Mouse (Mus musculus): ENCODE measurements around the gene A730061H03Rik.

A730061H03Rik gene

GRCm38 (mm10) chr14:55580731-55581130, 20.5 kb upstream of the A730061H03Rik start:
- no peak for DNase-seq

- no peak for DNase-seq
Measured at GRCm38 (mm10) chr14:55579511-55580496, 19.6 kb upstream of the A730061H03Rik start.

GRCm38 (mm10) chr14:55578668-55579269, 18.6 kb upstream of the A730061H03Rik start:
- peak in 1 of 2 experiments; percentile 61 for DNase-seq

GRCm38 (mm10) chr14:55577871-55578667, 17.9 kb upstream of the A730061H03Rik start, which contains the start of gene Psme1:
Psme1 (plus strand) TSS chr14:55578123.
- peak; percentile 80 to 81 for DNase-seq

GRCm38 (mm10) chr14:55576376-55576775, 16.2 kb upstream of the A730061H03Rik start:
- DNase-seq = no peak

- DNase-seq = no peak
Measured at GRCm38 (mm10) chr14:55575711-55576110, 15.5 kb upstream of the A730061H03Rik start.

- DNase-seq = no peak
Measured at GRCm38 (mm10) chr14:55575302-55575701, 15.1 kb upstream of the A730061H03Rik start, which contains the start of gene Fitm1. Fitm1 (plus strand) TSS chr14:55575617.

- DNase-seq = no peak
Measured at GRCm38 (mm10) chr14:55571760-55572159, 11.6 kb upstream of the A730061H03Rik start.

GRCm38 (mm10) chr14:55570588-55570987, 10.4 kb upstream of the A730061H03Rik start:
- no peak for DNase-seq

GRCm38 (mm10) chr14:55567496-55567895, 7.3 kb upstream of the A730061H03Rik start:
- DNase-seq = no peak

- DNase-seq = no peak
Measured at GRCm38 (mm10) chr14:55565748-55566147, 5.5 kb upstream of the A730061H03Rik start.

GRCm38 (mm10) chr14:55563249-55563648, 3.0 kb upstream of the A730061H03Rik start:
- no peak for DNase-seq

- DNase-seq = no peak
Measured at GRCm38 (mm10) chr14:55561860-55562259, 1.7 kb upstream of the A730061H03Rik start.

GRCm38 (mm10) chr14:55559799-55560201, 406 bp downstream of the A730061H03Rik start, which contains the start of gene Dcaf11:
Dcaf11 (plus strand) TSS chr14:55560006.
- DNase-seq = peak; percentile 88 to 89

GRCm38 (mm10) chr14:55558740-55559448, 1.3 kb downstream of the A730061H03Rik start:
- DNase-seq = no peak

- DNase-seq = no peak
Measured at GRCm38 (mm10) chr14:55557587-55557986, 2.6 kb downstream of the A730061H03Rik start.

- peak; percentile 86 to 87 for DNase-seq
Measured at GRCm38 (mm10) chr14:55557003-55557402, 3.2 kb downstream of the A730061H03Rik start.

- no peak for DNase-seq
Measured at GRCm38 (mm10) chr14:55555788-55556187, 4.4 kb downstream of the A730061H03Rik start.

GRCm38 (mm10) chr14:55554635-55555034, 5.6 kb downstream of the A730061H03Rik start:
- DNase-seq = no peak

GRCm38 (mm10) chr14:55551794-55552193, 8.4 kb downstream of the A730061H03Rik start:
- no peak for DNase-seq

GRCm38 (mm10) chr14:55551347-55551746, 8.9 kb downstream of the A730061H03Rik start:
- DNase-seq = no peak

- DNase-seq = no peak
Measured at GRCm38 (mm10) chr14:55550191-55550590, 10.0 kb downstream of the A730061H03Rik start.
